In genomic region chr10:117393891-117394395, GRCm38 (mm10) we compare ENCODE assay signal across 8 mouse cellular contexts. TPM values are rescaled to one million over a fixed set of nuclear protein-coding genes. Genes with fewer than 3 reads are reported as not detected.
DNase-seq lines count a peak whose midpoint lies in the region; ATAC-seq and TF ChIP-seq lines count a peak whose summit lies in the region.

No protein-coding gene starts in this region.

- H3K9ac ChIP-seq in lung, embryonic 14.5 days: peak overlapping the region; percentile 48
- no peak overlapping the region for H3K9ac ChIP-seq in embryonic facial prominence, embryonic 15.5 days
- H3K9ac ChIP-seq in neural tube, embryonic 14.5 days (replicated peaks; ENCODE audit: low read depth, low read length): no peak overlapping the region

- H3K9me3 ChIP-seq in lung, embryonic 14.5 days (ENCODE audit: low read depth, low read length): no peaks in the 10 kb centered on the region
- H3K9me3 ChIP-seq in embryonic facial prominence, embryonic 15.5 days (replicated peaks): no peaks in the 10 kb centered on the region
- no peaks in the 10 kb centered on the region for H3K9me3 ChIP-seq in limb, embryonic 10.5 days (replicated peaks)
- H3K9me3 ChIP-seq in neural tube, embryonic 14.5 days (ENCODE audit: control insufficient read depth, low read length): no peaks in the 10 kb centered on the region

- ATAC-seq in lung, embryonic 14.5 days (ENCODE audit: insufficient read depth): no peak
- ATAC-seq in embryonic facial prominence, embryonic 15.5 days (ENCODE audit: insufficient number of reproducible peaks, low FRiP score, low TSS enrichment, low read depth): no peak
- ATAC-seq in neural tube, embryonic 14.5 days (ENCODE audit: low read depth): no peak
- no peak for ATAC-seq in frontal cortex, adult (ENCODE audit: low TSS enrichment)

- 45% methylated on average over 11 of the region's 11 CpGs for WGBS in lung, embryonic 14.5 days
- 51% methylated on average over 11 of the region's 11 CpGs for WGBS in embryonic facial prominence, embryonic 15.5 days
- WGBS in limb, embryonic 10.5 days: 63% methylated on average over 11 of the region's 11 CpGs
- WGBS in neural tube, embryonic 14.5 days: 59% methylated on average over 11 of the region's 11 CpGs

- no peak for DNase-seq in lung, embryonic 14.5 days
- DNase-seq in lung, postnatal 36 days: no peak
- no peak for DNase-seq in limb, embryonic 10.5 days (ENCODE audit: low spot score)
- DNase-seq in cerebellum, postnatal 4 days (ENCODE audit: low spot score in 2 of 2): no peak
- no peak for DNase-seq in cerebellum, postnatal 14 days

- no peaks in the 10 kb centered on the region for H3K36me3 ChIP-seq in lung, embryonic 14.5 days (ENCODE audit: insufficient read depth)
- no peaks in the 10 kb centered on the region for H3K36me3 ChIP-seq in embryonic facial prominence, embryonic 15.5 days
- H3K36me3 ChIP-seq in limb, embryonic 10.5 days: no peaks in the 10 kb centered on the region
- no peaks in the 10 kb centered on the region for H3K36me3 ChIP-seq in neural tube, embryonic 14.5 days (ENCODE audit: control insufficient read depth, insufficient read depth, low read length)

- H3K27ac ChIP-seq in lung, embryonic 14.5 days (ENCODE audit: low read depth): peak overlapping the region; percentile 36; the same call in 1 of the 2 replicates
- no peak overlapping the region for H3K27ac ChIP-seq in embryonic facial prominence, embryonic 15.5 days (replicated peaks)
- H3K27ac ChIP-seq in limb, embryonic 10.5 days: peak overlapping the region; percentile 70
- H3K27ac ChIP-seq in neural tube, embryonic 14.5 days (ENCODE audit: low read depth, low read length): no peak overlapping the region

- H3K4me1 ChIP-seq in lung, embryonic 14.5 days (ENCODE audit: insufficient read depth): no peaks in the 10 kb centered on the region
- H3K4me1 ChIP-seq in embryonic facial prominence, embryonic 15.5 days: no peaks in the 10 kb centered on the region
- peaks cover 26% of the 10 kb centered on the region for H3K4me1 ChIP-seq in limb, embryonic 10.5 days
- no peaks in the 10 kb centered on the region for H3K4me1 ChIP-seq in neural tube, embryonic 14.5 days (ENCODE audit: control insufficient read depth, insufficient read depth, low read length)

- H3K4me2 ChIP-seq in lung, embryonic 14.5 days: peak overlapping the region; percentile 71
- peak overlapping the region; percentile 66 for H3K4me2 ChIP-seq in embryonic facial prominence, embryonic 15.5 days (replicated peaks)
- peak overlapping the region; percentile 44 for H3K4me2 ChIP-seq in neural tube, embryonic 14.5 days (ENCODE audit: low read depth, low read length)

- H3K27me3 ChIP-seq in lung, embryonic 14.5 days (ENCODE audit: insufficient read depth, low read length): no peaks in the 10 kb centered on the region
- no peaks in the 10 kb centered on the region for H3K27me3 ChIP-seq in embryonic facial prominence, embryonic 15.5 days
- peaks cover 17% of the 10 kb centered on the region for H3K27me3 ChIP-seq in limb, embryonic 10.5 days (ENCODE audit: low read depth, poor library complexity, severe bottlenecking)
- H3K27me3 ChIP-seq in neural tube, embryonic 14.5 days (ENCODE audit: control insufficient read depth, insufficient read depth, low read length): no peaks in the 10 kb centered on the region

- no peak for TF ChIP-seq CTCF in lung, embryonic 14.5 days (IDR thresholded peaks at IDR 0.05; ENCODE audit: low read depth)

- H3K4me3 ChIP-seq in lung, embryonic 14.5 days (ENCODE audit: low read depth, low read length): peak overlapping the region; percentile 36
- peak overlapping the region; percentile 44 for H3K4me3 ChIP-seq in embryonic facial prominence, embryonic 15.5 days (replicated peaks)
- H3K4me3 ChIP-seq in limb, embryonic 10.5 days: peak overlapping the region; percentile 55
- H3K4me3 ChIP-seq in neural tube, embryonic 14.5 days (ENCODE audit: low read depth, low read length): peak overlapping the region; percentile 18; the same call in 1 of the 2 replicates

RNA-seq across cellular contexts. Expression of gene Cpsf6, which starts 14.1 kb away (rescaled TPM):
- 186 and 201 TPM in 2 replicates for polyA plus RNA-seq in lung, embryonic 14.5 days (2014; fragmentation: Nextera tagmentation; extraction: Ambion mirVana)
- polyA plus RNA-seq in embryonic facial prominence, embryonic 15.5 days (2015; fragmentation: Nextera tagmentation; extraction: Ambion mirVana): 124 and 127 TPM in 2 replicates
- polyA plus RNA-seq in limb, embryonic 10.5 days (2016; fragmentation: Nextera tagmentation; extraction: Ambion mirVana): 230 and 235 TPM in 2 replicates
- 180 and 203 TPM in 2 replicates for polyA plus RNA-seq in neural tube, embryonic 14.5 days (2014; fragmentation: Nextera tagmentation; extraction: Ambion mirVana)

Comparison
In these comparisons a context has a peak if more than half of its experiments do, and no peak if none do; other contexts are left out.
1. H3K27ac ChIP-seq: peak in lung, embryonic 14.5 days (single experiment) and limb, embryonic 10.5 days (single experiment); none in embryonic facial prominence, embryonic 15.5 days (single experiment) and neural tube, embryonic 14.5 days (single experiment).
2. Peak in every context shown above with its lines, with median percentiles within 50 percentile points of each other: H3K4me2 ChIP-seq and H3K4me3 ChIP-seq.